Comparison of ENCODE assay signal across 11 mouse cellular contexts in the genomic region with DNA sequence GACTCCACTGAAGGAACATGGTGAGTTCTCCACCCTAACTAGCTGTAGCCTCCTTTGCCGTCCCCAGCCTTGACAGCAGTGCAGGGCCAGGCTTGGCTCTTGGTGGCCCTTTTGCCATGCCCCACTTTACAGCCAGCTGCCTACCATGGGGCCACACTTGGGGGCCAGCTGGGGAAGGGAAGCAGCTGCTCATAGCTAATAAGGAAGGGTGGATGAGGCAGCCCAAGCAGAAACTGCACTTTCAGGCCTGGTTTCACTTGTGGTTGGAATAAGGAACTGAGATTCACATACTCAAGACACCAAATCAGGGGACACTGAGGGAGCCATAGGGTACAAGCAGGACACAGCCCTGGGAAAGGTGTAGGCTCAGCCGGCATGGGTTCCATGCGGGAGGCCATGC. TPM values are rescaled to one million over a fixed set of nuclear protein-coding genes. Genes with fewer than 3 reads are reported as not detected.
DNase-seq lines count a peak whose midpoint lies in the region; ATAC-seq and TF ChIP-seq lines count a peak whose summit lies in the region.
"Had no signal": no experiment of that assay in that cellular context is flagged by ENCODE, and none has a peak within 500 bp of the region (broad histone marks: within the 10 kb centered on the region; RNA-seq: fewer than 3 reads in every experiment).

No protein-coding gene starts in this region.

- peak; percentile 80 for ATAC-seq in intestine, postnatal 0 days

- H3K9ac ChIP-seq in intestine, postnatal 0 days (ENCODE audit: low read depth, low read length): no peak overlapping the region
- H3K9ac ChIP-seq: liver, embryonic 14.5 days had no signal

- H3K36me3 ChIP-seq in intestine, postnatal 0 days (ENCODE audit: control insufficient read depth, insufficient read depth): no peaks in the 10 kb centered on the region

- no peak for TF ChIP-seq POLR2A in bone marrow macrophage, adult 2 months (IDR thresholded peaks at IDR 0.05; ENCODE audit: borderline replicate concordance, low read depth, low read length)

- peak; percentile 5 for DNase-seq in left cerebral cortex, postnatal 4 days
- no peak for DNase-seq in left cerebral cortex, postnatal 25 days (ENCODE audit: low spot score in 2 of 2)
- DNase-seq in skeletal muscle tissue, adult 2 months (ENCODE audit: low read depth, low spot score): peak; percentile 38
- no peak for DNase-seq in right cerebral cortex, postnatal 4 days
- DNase-seq in cerebellum, adult 9-10 months: no peak
- no peak for DNase-seq in c-Kit-positive CD71-positive TER-119-positive erythroid progenitor cells, embryonic 14.5 days (ENCODE audit: low spot score)
- DNase-seq: adrenal gland, postnatal 36 days; kidney, adult 9 months had no signal

- H3K4me1 ChIP-seq in bone marrow macrophage, adult 2 months (ENCODE audit: control insufficient read depth, insufficient read depth, low read length): peaks cover 13% of the 10 kb centered on the region
- 0 out of 2 replicates have a peak, but pooled peaks cover 4% of the 10 kb centered on the region for H3K4me1 ChIP-seq in intestine, postnatal 0 days (replicated peaks; ENCODE audit: control insufficient read depth, insufficient read depth, low read length)

- 68% methylated on average over 3 of the region's 3 CpGs for WGBS in intestine, postnatal 0 days

- intact Hi-C loops in left cerebral cortex, postnatal 4 days (cut with DNase I): no loop called here
- intact Hi-C loops in left cerebral cortex, postnatal 25 days (cut with DNase I): no loop called here

- no peak overlapping the region for H3K4me2 ChIP-seq in intestine, postnatal 0 days (replicated peaks; ENCODE audit: low read depth)

- no peak for TF ChIP-seq CTCF in bone marrow macrophage, adult 2 months (IDR thresholded peaks at IDR 0.05; ENCODE audit: low read depth, low read length)
- TF ChIP-seq CTCF in intestine, postnatal 0 days (IDR thresholded peaks at IDR 0.05; ENCODE audit: low read depth): no peak

- H3K4me3 ChIP-seq in bone marrow macrophage, adult 2 months (ENCODE audit: insufficient read depth, low read length): peak overlapping the region; percentile 71
- H3K4me3 ChIP-seq in intestine, postnatal 0 days (ENCODE audit: low read depth, low read length): no peak overlapping the region

- H3K27me3 ChIP-seq in intestine, postnatal 0 days (replicated peaks; ENCODE audit: control insufficient read depth, insufficient read depth, low read length): no peaks in the 10 kb centered on the region

- no peaks in the 10 kb centered on the region for H3K9me3 ChIP-seq in intestine, postnatal 0 days (ENCODE audit: control insufficient read depth)

- H3K27ac ChIP-seq in bone marrow macrophage, adult 2 months (ENCODE audit: insufficient read depth, low read depth, low read length): peak overlapping the region; percentile 96
- no peak overlapping the region for H3K27ac ChIP-seq in intestine, postnatal 0 days (ENCODE audit: low read depth, low read length)
- H3K27ac ChIP-seq: liver, embryonic 14.5 days had no signal

RNA-seq across cellular contexts. Expression of gene Pld4, which starts 1.6 kb away (rescaled TPM):
- 1 to 10 TPM; 6.2 to 6.6 TPM for total RNA-seq in left cerebral cortex, postnatal 4 days (2021)
- total RNA-seq in left cerebral cortex, postnatal 25 days (2021): 10 to 100 TPM in 1 of 2 experiments, 1 to 10 TPM in 1; 9.3 to 10.7 TPM
- 1,067 and 1,170 TPM in 2 replicates for polyA plus RNA-seq in bone marrow macrophage, adult 2 months (2012; ENCODE audit: insufficient read depth, insufficient read length, missing spikeins)
- 6.7 and 6.9 TPM in 2 replicates for polyA plus RNA-seq in intestine, postnatal 0 days (2015; fragmentation: Nextera tagmentation; extraction: Ambion mirVana)

RNA-seq across cellular contexts. Expression of gene Ahnak2, which starts 40.4 kb away (rescaled TPM):
- total RNA-seq in left cerebral cortex, postnatal 4 days (2021): 10 to 100 TPM; 28.1 to 28.2 TPM
- total RNA-seq in left cerebral cortex, postnatal 25 days (2021): 1 to 10 TPM; 5.3 to 5.5 TPM
- polyA plus RNA-seq in bone marrow macrophage, adult 2 months (2012; ENCODE audit: insufficient read depth, insufficient read length, missing spikeins): 27.3 TPM in 2 replicates
- 1.6 TPM in 2 replicates for polyA plus RNA-seq in intestine, postnatal 0 days (2015; fragmentation: Nextera tagmentation; extraction: Ambion mirVana)

RNA-seq across cellular contexts. Expression of gene Cep170b, which starts 41.8 kb away (rescaled TPM):
- 100 to 1,000 TPM; 183 to 185 TPM for total RNA-seq in left cerebral cortex, postnatal 4 days (2021)
- 100 to 1,000 TPM; 246 TPM for total RNA-seq in left cerebral cortex, postnatal 25 days (2021)
- 8.5 and 17.7 TPM in 2 replicates for polyA plus RNA-seq in bone marrow macrophage, adult 2 months (2012; ENCODE audit: insufficient read depth, insufficient read length, missing spikeins)
- 12.7 and 13.4 TPM in 2 replicates for polyA plus RNA-seq in intestine, postnatal 0 days (2015; fragmentation: Nextera tagmentation; extraction: Ambion mirVana)

RNA-seq across cellular contexts. Expression of gene Clba1, which starts 46.7 kb away (rescaled TPM):
- 10 to 100 TPM; 15.0 to 15.8 TPM for total RNA-seq in left cerebral cortex, postnatal 4 days (2021)
- 10 to 100 TPM; 17.1 to 17.7 TPM for total RNA-seq in left cerebral cortex, postnatal 25 days (2021)
- 2.0 and 2.1 TPM in 2 replicates for polyA plus RNA-seq in bone marrow macrophage, adult 2 months (2012; ENCODE audit: insufficient read depth, insufficient read length, missing spikeins)
- 3.6 TPM in 2 replicates for polyA plus RNA-seq in intestine, postnatal 0 days (2015; fragmentation: Nextera tagmentation; extraction: Ambion mirVana)

Comparison
In these comparisons a context has a peak if more than half of its experiments do, and no peak if none do; other contexts are left out.
1. DNase-seq: peak in left cerebral cortex, postnatal 4 days (single experiment) and skeletal muscle tissue, adult 2 months (single experiment); none in left cerebral cortex, postnatal 25 days (0 of 2), right cerebral cortex, postnatal 4 days (single experiment), cerebellum, adult 9-10 months (single experiment) and c-Kit-positive CD71-positive TER-119-positive erythroid progenitor cells, embryonic 14.5 days (single experiment).
2. RNA of gene Ahnak2, which starts 40.4 kb away (total RNA-seq): 28.1 to 28.2 TPM in left cerebral cortex, postnatal 4 days; 5.3 to 5.5 TPM in left cerebral cortex, postnatal 25 days; every median in the first group is over 4 times any median in the second.